Mouse (Mus musculus): ENCODE measurements around the gene Aamp. TPM values are rescaled to one million over a fixed set of nuclear protein-coding genes. Genes with fewer than 3 reads are reported as not detected.

The Aamp gene
- polyA plus RNA-seq, 1 experiment from 2014 or later, result 257 TPM

DNA sequence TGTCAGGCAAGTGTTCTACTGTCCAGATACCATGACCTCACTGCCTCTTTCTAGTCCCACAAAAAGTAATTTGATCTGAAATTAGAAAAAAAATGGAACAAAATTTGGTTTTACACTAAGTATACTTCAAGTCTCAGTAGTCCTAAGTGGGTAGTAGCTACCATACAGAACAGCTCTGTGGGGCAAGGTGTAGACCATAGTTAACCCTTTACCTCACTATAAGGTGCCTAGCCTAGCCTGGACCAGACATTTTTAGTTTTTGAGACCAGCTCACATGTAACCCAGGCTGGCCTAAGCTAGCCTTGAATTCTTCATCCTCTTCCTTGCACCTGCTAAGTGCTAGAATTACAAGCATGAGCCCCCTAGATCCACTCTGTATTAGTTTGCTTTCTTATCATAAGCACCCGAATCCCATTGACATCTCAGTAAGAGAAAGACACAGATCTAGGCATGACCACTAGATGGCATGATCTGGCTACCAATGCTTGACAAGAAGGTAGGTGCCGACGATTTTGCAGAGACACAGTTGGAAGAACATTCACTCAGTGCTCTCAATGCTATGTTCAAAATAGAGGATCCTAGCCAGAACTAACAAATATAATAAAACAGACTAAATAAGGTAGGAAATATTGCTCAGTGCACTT is 28.6 kb upstream of the Aamp start:
- in situ Hi-C loops (cut with MboI; ENCODE audit: low pct_unique_long_range_greater_than_20kb), result loop anchor here (5.0 kb wide), 2 partner anchors 49 to 134 kb away; partner anchors contain the start of gene Catip
- CTCF ChIA-PET, result interaction anchor here (0.6 to 3.7 kb wide), 9 partner anchors 15 to 107 kb away, joined by 3 to 18 read pairs (median 4); partner anchors contain the start of gene Catip
- ATAC-seq, result no peak
- DNase-seq (ENCODE audit: low read depth, low spot score), result no peak
- TF ChIP-seq CTCF (IDR thresholded peaks at IDR 0.05), result peak; percentile 86
- POLR2A ChIA-PET, result no interaction called here
- H3K27me3 ChIP-seq, result no peaks in the 10 kb centered on the region

DNA sequence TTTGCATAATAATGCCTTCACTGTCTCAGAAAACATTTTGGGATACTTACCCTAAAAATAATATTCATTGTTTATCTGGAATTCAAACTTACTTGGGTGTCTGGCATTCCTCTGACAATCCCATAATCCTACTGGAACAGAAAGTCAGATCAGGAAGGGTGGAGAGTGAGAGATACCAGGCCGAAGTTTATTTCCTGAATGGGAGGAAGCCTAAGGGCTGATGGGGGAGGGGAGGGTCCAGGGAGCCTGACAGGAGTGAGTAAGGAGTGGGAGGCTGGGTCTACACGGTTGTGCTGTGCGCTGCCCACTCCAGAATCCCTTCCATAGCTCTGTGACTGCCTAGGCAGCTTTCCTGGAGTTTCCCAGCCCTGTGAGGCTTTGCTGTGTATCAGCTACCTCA is 25.2 kb upstream of the Aamp start:
- POLR2A ChIA-PET, result no interaction called here
- in situ Hi-C loops (cut with MboI; ENCODE audit: low pct_unique_long_range_greater_than_20kb), result loop anchor here (5.0 kb wide), 2 partner anchors 53 to 138 kb away; partner anchors contain the start of gene Catip

DNA sequence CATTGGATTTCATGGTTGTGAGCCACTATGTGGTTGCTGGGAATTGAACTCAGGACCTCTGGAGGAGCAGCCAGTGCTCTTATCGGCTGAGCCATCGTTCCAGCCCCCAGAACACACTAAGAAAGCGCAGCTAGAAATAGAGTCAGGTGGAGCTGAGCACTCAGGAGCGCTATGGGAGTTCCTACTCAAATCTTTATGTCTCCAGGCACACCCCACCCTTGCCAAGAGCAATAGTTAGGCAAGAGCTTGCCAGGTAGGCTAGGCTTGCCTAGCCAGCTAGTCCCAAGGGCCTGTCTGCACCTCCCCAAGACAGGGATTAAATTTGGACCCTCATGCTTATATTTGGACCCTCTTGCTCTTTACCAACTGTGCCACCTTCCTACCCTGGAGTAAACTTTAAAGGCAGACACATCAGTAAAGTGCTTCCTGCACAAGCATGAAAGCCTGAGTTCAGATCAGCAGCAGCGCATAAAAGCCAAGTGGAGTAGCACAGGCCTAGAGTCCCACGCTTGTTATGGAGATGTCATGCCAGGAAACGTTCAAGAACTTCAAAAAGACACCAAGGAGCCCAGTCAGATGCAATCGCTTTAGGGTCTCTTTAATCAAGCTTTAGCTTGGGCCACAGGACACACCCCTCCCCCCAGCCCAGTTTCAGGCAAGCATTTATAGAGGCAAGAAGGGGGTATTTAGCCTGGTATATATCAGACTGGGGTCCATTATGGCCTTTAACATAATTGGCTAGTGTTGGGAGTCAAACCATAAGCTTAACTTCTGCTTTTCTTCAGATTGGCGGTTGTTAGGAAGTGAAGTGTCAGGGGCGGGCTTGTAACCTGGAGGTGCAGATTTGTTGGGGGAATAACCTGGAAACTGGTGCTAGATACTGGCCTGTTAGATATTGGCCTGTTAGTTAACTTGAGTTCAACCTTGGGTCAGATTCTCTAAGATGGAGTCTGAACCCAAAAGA is 23.7 kb upstream of the Aamp start:
- ChIA-PET CTCF (interaction anchor here (1.8 kb wide), 1 partner anchor 10 kb away, joined by 6 read pairs; no protein-coding TSS in a partner anchor), POLR2A (no interaction called here)

More for the DNA sequence above, 25.2 kb upstream of the Aamp start:
- no peak for DNase-seq (ENCODE audit: low read depth, low spot score)
- CTCF ChIA-PET, result interaction anchor here (1.3 to 1.8 kb wide), 2 partner anchors 12 to 23 kb away, joined by 4 to 6 read pairs; no protein-coding TSS in a partner anchor
- no peak for ATAC-seq
- no peak for TF ChIP-seq CTCF (IDR thresholded peaks at IDR 0.05)
- no peaks in the 10 kb centered on the region for H3K27me3 ChIP-seq

DNA sequence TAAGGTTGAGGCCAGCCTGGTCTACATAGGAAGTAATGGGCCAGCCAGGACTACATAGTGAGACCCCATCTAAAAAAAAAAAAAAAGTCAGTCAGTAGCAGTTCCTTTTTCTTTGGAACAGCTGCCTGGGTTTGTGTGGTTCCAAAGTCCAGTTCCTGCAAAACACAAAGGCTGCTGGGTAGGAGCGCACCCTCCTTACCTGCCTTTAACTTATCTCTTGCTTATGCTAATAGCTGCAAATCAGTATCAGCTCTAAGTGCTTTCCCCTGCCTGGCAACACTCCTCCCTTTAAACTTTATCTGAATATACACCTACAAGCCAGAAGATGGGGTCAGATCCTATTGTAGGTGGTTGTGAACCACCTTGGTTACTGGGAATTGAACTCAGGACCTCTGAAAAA is 22.6 kb upstream of the Aamp start:
- no peaks in the 10 kb centered on the region for H3K27me3 ChIP-seq
- ChIA-PET CTCF (no interaction called here), POLR2A (interaction anchor here (0.6 to 0.7 kb wide), 2 partner anchors 12 to 133 kb away, joined by 3 to 6 read pairs; no protein-coding TSS in a partner anchor)
- in situ Hi-C loops (cut with MboI; ENCODE audit: low pct_unique_long_range_greater_than_20kb), result no loop called here
- TF ChIP-seq CTCF (IDR thresholded peaks at IDR 0.05), result no peak
- DNase-seq (ENCODE audit: low read depth, low spot score) (no peak), ATAC-seq (no peak)

More for the DNA sequence above, 23.7 kb upstream of the Aamp start:
- no peaks in the 10 kb centered on the region for H3K27me3 ChIP-seq
- in situ Hi-C loops (cut with MboI; ENCODE audit: low pct_unique_long_range_greater_than_20kb), result no loop called here
- ATAC-seq (no peak), DNase-seq (ENCODE audit: low read depth, low spot score) (no peak)
- no peak for TF ChIP-seq CTCF (IDR thresholded peaks at IDR 0.05)

DNA sequence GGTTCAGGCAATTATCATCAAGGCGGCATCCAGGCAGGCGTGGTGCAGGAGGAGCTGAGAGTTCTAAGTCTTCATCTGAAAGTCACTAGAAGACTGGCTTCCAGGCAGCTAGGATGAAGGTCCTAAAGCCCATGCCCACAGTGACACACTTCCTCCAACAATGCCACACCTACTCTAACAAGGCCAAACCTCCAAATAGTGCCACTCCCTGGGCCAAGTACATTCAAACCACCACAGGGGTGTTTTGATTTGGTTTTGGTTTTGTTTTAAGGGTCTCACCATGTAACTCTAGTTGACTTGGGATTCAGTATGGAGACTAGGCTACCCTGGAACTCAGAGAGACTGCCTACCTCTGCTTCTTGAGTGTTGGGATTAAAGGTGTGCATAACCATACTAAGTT is 21.0 kb upstream of the Aamp start, which contains the start of gene Tmbim1:
TSS of gene Tmbim1 (minus strand) at position 101 of the 400 bp plus-strand sequence.
- no peak for TF ChIP-seq CTCF (IDR thresholded peaks at IDR 0.05)
- no peak for ATAC-seq
- in situ Hi-C loops (cut with MboI; ENCODE audit: low pct_unique_long_range_greater_than_20kb), result no loop called here
- no peak for DNase-seq (ENCODE audit: low read depth, low spot score)
- no peaks in the 10 kb centered on the region for H3K27me3 ChIP-seq
- ChIA-PET POLR2A (interaction anchor here (1.4 kb wide), 1 partner anchor 16 kb away, joined by 3 read pairs; no protein-coding TSS in a partner anchor), CTCF (interaction anchor here (1.3 to 1.7 kb wide), 3 partner anchors 10 to 100 kb away, joined by 4 to 6 read pairs (median 4); no protein-coding TSS in a partner anchor)

DNA sequence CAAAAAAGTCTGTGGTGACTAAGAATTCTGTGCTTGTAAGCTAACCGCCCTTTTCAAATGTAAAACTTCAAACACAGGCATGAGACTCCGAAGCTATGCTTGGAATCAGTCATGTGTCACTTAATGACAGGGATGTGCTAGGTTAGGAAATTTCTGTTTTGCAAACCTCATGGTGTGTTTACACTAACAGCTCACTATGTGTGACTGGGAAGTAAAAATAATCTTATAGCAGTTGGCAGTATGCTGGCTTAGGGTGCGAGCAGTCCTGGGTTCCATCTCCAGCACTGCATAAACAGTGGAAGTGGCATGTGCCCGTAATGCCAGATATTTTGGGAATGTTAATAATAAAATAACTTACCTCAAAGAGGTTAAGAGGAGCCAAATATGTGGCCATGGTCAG is 20.4 kb upstream of the Aamp start:
- ChIA-PET POLR2A (interaction anchor here (1.4 to 1.7 kb wide), 2 partner anchors 15 to 19 kb away, joined by 3 to 4 read pairs; no protein-coding TSS in a partner anchor), CTCF (interaction anchor here (1.3 to 1.7 kb wide), 3 partner anchors 9 to 99 kb away, joined by 4 to 6 read pairs (median 4); no protein-coding TSS in a partner anchor)
- TF ChIP-seq CTCF (IDR thresholded peaks at IDR 0.05), result no peak
- ATAC-seq, result no peak
- H3K27me3 ChIP-seq, result no peaks in the 10 kb centered on the region
- in situ Hi-C loops (cut with MboI; ENCODE audit: low pct_unique_long_range_greater_than_20kb), result no loop called here
- no peak for DNase-seq (ENCODE audit: low read depth, low spot score)

DNA sequence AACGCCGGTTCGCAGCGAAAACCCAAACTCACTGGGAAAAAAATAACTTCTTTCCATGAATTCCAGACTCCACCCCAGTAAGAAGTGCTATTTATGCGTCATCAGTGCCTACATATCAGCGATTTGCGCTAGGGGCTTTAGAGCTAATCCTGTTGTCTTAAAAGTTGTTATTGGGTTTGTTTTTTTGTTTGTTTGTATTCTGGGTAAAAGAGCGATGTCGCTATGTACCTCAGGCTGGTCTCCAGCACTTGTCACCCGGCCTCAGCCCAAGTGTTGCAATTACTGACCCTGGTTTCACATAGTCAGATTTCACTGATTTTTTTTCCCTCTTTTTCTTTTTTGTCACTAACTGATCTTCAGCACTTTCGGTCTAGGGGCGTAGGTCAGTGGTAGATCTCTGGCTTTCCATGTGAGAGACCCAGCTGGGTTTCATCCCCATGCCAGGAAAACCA is 19.8 kb upstream of the Aamp start:
- ATAC-seq (peak; percentile 24), DNase-seq (ENCODE audit: low read depth, low spot score) (no peak)
- POLR2A ChIA-PET, result interaction anchor here (1.4 to 1.7 kb wide), 2 partner anchors 15 to 19 kb away, joined by 3 to 4 read pairs; no protein-coding TSS in a partner anchor
- H3K27me3 ChIP-seq, result no peaks in the 10 kb centered on the region
- in situ Hi-C loops (cut with MboI; ENCODE audit: low pct_unique_long_range_greater_than_20kb), result no loop called here
- CTCF ChIA-PET, result interaction anchor here (1.3 to 1.7 kb wide), 3 partner anchors 9 to 99 kb away, joined by 4 to 6 read pairs (median 4); no protein-coding TSS in a partner anchor
- TF ChIP-seq CTCF (IDR thresholded peaks at IDR 0.05), result no peak

DNA sequence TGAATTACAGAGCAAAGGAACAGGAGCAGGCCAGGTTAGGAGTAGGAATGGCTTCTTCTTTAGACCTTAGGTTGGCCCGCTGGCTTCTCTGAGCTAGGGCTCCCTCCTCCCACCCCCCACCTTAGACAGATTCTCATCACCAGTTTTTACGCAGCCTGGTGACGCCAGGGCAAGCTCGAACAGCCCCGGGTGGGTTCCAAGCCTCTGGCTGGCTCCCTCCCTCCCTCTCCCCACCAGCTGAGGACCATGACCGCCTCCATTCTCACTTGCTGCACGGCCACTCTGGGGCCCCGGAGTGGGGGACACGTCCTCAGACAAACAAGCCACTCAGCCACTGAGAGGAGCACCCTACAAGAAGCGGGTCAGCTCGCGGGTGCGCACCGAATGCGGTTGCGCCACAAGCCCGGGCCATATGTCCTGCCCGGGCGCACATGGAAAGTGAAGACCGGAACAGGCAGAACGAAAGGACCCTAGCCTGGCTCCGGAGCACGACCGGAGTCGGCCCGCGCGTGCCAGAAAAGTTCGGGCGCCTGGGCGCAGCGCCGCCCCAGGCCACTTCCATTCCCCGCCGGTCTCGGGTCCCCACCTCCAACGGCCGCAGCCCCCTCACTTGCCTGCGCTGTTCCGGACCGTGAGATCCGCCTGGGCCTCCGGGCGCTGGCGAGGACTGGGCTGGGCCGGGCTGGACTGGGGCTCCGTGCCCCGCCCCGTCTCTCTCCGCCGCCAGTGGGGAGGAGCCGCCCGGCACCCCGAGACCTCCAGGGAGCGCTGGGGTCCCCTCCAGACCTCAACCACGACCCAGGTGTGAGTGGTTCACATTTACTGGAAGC is 19.2 kb upstream of the Aamp start:
- TF ChIP-seq CTCF (IDR thresholded peaks at IDR 0.05), result no peak
- ATAC-seq, result peak; percentile 72
- H3K27me3 ChIP-seq, result no peaks in the 10 kb centered on the region
- CTCF ChIA-PET, result interaction anchor here (1.7 kb wide), 1 partner anchor 8 kb away, joined by 6 read pairs; no protein-coding TSS in a partner anchor
- DNase-seq (ENCODE audit: low read depth, low spot score), result no peak
- in situ Hi-C loops (cut with MboI; ENCODE audit: low pct_unique_long_range_greater_than_20kb), result no loop called here
- POLR2A ChIA-PET, result interaction anchor here (0.6 to 1.7 kb wide), 3 partner anchors 14 to 94 kb away, joined by 3 to 4 read pairs (median 4); no protein-coding TSS in a partner anchor

DNA sequence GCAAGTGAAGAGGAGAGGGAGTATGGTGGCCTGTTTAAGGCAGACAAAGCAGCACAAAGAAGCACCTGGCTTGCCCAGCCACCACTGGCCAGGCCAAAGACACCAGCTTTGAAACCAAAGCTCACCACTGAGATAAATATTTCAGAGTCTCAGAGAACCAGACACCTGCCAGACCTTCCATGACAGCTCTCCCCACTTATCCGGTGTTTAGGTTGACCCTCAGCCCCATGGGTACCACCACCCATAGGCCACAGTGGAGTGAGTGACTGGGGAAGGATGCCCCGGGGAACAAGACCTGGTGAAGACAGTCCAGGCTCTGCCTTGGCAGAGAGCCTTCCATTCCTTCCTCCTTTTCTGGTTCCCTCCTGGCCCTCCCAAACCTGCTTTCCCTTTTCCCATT is 18.3 kb upstream of the Aamp start:
- no peak for DNase-seq (ENCODE audit: low read depth, low spot score)
- no peaks in the 10 kb centered on the region for H3K27me3 ChIP-seq
- ChIA-PET POLR2A (no interaction called here), CTCF (interaction anchor here (1.7 kb wide), 1 partner anchor 16 kb away, joined by 4 read pairs; no protein-coding TSS in a partner anchor)
- in situ Hi-C loops (cut with MboI; ENCODE audit: low pct_unique_long_range_greater_than_20kb), result no loop called here
- no peak for TF ChIP-seq CTCF (IDR thresholded peaks at IDR 0.05)
- no peak for ATAC-seq

Data from Patski (cell line).